Mouse (Mus musculus): Measurements from ENCODE around the gene Phactr2.
"Not testable (repeated sequence)": the region's sequence is repeated elsewhere in the genome, so short reads cannot be mapped to it uniquely, and the experiment has no call there.

Phactr2 gene

DNA sequence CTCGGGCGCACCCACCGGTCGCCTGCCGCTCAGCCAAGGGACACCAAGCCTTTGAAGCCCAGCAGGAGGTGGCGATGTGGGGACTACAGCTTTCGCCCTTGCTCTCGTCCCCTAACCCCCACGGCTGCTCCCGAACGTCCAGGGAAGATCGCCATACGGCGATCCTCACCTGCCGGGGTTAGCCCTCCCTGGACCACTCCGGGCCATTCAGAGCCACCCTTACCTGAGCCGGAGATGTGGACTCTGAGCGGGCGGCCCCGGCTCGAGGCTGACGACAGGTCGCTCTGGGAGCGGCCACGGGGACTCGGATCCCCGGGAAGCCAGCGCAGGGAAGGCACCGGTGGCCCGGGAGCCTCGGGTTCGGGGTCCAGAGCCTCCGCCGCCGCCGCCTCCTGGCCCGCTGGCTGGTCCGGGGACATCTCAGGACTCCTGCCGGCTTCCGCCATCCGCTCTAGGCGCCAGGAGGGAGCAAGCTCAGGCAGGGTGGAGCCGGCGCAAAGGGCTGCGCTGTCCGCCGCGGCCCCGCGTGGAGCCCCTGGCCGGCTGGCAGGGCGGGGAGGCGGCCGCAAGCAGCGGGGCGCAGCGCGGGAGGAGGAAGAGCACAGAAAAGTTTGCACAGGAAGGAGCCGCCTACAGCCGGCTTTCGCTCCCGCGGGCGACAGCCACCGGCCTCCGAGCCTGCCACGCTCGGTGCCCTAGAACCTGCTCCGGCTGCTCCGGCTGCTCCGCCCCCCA lies at the start of gene Phactr2:
Phactr2 (minus strand) TSS at position 580 of the 735 bp plus-strand sequence.
- DNase-seq (ENCODE audit: extremely low read depth, low read depth, low spot score), result no peak

DNA sequence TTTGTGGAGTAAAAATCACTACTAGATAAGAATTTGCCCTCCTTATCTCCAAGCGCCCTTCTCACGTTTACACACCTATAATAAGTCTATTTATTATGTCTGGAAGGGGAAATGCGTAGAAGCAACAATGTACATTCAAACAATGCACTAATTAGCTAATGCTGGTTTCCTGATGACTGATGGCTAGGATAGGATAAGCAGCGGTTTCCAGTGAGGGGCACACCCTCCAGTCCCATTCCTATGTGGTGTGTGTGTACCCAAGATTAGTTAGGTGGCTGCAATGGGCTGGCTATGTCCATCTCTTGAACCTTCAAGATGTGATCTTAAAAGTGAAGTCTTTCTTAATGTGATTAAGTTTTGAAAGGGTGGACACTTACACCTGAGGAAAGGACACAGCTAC lies 47.6 kb upstream of the Phactr2 start:
- no peak for DNase-seq (ENCODE audit: extremely low read depth, low read depth, low spot score)

DNA sequence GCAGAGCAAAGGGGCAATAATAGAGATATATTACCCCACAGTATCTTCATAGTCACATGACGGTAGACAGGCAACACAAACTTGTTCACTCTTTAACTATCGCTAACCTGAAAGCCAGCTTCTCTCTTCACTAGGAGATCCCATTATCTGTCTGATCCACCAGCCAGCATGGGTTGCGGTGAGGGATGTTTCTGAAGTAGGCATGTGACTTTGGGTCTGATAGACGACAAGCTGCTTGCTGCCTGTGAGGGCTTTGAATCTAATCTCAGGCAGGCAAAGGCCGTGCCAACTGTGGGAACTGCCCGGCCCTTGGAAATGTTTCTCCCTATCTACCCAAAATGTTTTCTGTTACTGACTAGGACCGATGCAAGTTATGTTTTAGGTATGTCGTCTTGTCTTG lies 28.2 kb upstream of the Phactr2 start:
- no peak for DNase-seq (ENCODE audit: extremely low read depth, low read depth, low spot score)

DNA sequence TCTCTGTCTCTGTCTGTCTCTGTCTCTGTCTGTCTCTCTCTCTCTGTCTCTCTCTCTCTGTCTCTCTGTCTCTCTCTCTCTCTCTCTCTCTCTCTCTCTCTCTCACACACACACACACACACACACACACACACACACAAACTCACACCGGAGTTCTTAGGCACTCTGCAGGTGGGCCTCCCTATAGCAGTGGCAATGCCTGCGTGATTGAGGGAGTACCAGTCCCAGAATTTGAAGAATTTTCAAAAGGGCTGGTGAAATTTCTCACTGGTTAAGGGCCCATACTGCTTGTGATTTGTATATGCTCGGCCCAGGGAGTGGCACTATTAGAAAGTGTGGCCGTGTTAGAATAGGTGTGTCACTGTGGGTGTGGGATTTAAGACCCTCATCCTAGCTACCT lies 27.3 kb upstream of the Phactr2 start:
- DNase-seq (ENCODE audit: extremely low read depth, low read depth, low spot score), result not testable (repeated sequence)

DNA sequence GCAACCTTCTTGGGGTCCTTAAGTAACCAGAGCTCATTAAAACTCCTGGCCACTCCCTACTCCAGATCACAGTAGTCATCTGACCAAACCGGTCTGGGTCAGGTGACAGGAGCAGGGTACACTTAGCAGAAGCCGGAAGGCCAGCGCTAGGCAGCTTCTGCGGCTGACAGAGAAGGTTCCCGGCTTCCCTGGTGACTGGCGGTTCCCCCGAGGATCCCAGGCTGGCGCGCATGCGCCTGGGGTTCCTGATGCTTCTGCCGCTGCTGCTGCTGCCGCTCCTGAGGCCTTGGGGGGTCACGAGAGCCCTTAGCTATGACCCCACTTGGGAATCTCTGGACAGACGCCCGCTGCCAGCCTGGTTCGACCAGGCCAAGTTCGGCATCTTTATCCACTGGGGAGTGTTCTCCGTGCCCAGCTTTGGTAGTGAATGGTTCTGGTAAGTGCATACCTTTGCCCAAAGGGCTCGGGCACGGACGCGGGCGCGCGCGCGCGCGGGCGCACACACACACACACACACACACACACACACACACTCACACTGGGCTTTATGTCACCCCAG lies 26.8 kb upstream of the Phactr2 start:
- DNase-seq (ENCODE audit: extremely low read depth, low read depth, low spot score), result peak; percentile 50

DNA sequence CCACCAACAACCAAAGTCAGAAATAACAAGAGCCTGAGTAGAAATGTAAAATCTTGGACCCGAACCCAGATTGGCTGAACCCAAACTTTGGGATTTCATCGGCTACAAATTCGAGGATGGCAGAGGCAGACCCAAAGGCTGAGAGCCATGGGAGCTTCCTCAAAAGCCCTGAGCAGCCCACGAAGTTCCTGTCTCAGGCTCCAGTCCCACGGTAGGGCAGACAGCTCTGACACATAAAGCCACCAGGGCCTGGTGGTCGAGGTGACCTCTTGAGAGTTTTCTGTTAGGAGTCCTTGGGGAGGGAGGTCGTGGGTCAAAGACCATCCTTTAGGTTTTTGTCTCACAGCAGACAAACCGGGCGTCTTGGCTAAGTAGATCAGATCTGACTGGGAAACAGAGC lies 26.3 kb upstream of the Phactr2 start:
- DNase-seq (ENCODE audit: extremely low read depth, low read depth, low spot score), result no peak

DNA sequence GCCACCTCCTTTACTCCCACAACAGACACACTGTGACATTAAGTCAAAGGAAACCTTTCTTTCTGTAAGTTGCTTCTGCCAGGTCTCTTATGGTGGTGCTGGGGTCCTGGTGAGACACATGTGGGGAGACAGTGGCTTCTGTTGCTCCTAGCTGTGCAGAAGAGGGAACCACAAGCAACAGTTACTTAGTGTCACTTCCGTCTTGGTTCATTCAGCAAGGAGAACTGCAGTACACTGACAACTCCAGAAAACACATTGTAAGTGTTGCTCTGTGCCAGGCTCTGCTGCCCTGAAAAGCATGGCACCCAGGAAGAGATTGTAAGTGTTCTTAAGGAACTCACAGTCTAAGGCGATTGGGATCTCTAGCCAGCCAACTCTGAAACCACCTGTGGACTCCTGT lies 25.1 kb upstream of the Phactr2 start, which contains the start of gene Fuca2:
Fuca2 (plus strand) TSS at position 210 of the 400 bp plus-strand sequence.
- DNase-seq (ENCODE audit: extremely low read depth, low read depth, low spot score), result no peak

DNA sequence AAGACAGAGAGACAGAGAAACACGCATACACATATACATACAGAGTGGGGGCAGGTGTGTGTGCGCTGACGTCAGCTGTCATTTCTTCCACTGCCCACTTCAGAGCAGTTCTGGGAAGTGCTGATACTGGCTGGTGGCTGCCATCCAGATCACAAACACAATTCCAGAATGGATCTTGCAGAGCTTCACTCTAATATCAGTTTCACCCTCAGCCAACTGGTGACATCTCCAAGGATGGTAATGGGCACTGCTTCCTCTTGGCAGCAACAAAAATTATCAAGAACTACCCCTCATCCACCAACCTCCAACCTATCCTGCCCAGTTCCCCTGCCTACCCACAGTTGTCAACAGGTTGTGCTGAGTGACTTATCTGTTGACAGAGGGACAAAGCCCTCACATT lies 22.1 kb upstream of the Phactr2 start:
- DNase-seq (ENCODE audit: extremely low read depth, low read depth, low spot score), result no peak

DNA sequence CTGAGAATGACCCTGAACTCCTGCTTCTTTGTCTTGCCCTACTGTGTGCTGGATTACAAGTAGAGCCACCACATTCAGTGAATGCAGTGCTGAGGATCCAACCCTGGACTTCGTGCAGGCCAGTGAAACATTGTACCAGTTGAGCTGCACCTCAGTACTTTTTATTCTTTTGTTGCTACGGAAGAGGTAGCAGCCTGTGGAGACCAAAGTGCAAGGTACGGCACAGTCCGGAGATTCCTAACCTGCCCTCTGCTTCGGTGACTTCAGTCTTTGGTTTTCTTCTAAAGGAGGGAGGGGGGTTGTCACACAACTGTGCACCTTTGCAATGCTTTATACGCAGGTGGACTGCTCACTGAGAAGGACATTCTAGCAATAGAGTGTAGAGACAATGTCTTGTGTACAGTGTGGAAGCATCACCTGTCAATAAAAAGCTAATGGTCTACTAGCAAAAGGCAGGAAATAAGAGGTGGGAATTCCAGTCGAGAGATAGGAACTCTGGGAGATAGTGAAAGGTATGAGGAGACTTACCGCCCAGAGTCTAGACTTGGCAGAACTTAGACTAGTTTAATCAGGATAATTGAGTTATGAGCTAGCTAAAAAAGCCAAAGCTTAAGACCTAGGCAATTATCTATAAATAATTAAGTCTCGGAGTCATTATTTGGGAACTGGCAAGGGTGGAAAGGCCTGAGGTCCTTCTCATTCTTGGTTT lies 19.9 kb upstream of the Phactr2 start:
- DNase-seq (ENCODE audit: extremely low read depth, low read depth, low spot score), result no peak

DNA sequence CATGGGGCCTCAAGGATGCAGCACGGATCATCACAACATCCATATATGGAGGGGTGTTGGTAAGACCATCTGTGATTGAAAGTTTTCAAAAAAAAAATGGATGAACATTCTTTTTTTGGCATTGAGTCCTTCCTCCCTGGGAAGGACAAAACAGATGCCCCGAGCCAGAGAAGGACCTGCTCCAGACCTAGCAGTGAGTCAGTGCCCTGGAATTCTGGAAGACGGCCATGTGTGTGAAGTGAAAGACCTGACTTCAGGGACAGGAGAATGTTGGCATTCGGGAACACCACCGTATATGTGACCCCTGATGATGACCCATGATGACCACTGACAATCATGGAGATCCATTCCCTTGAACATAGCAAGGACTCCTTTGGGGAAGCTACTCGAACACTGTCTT lies 15.5 kb upstream of the Phactr2 start:
- DNase-seq (ENCODE audit: extremely low read depth, low read depth, low spot score), result no peak

DNA sequence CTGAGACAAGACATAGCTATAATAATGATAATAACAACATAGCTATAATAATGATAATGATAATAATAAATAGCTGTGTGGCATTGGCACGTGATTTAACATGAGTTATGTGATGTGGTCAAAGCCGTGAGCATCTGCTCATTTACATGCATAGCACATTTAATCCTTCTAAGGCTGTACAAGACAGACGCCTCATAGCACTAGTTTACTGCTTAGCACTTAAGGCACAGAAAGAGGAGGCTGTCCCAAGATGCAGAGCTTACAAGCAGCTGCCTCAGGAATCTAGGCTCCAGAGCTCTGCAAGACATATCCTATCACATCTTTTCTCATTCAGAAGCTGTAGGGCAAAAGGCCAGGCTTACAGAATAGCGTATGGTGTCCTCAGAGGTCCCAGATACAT lies 11.7 kb upstream of the Phactr2 start:
- no peak for DNase-seq (ENCODE audit: extremely low read depth, low read depth, low spot score)

DNA sequence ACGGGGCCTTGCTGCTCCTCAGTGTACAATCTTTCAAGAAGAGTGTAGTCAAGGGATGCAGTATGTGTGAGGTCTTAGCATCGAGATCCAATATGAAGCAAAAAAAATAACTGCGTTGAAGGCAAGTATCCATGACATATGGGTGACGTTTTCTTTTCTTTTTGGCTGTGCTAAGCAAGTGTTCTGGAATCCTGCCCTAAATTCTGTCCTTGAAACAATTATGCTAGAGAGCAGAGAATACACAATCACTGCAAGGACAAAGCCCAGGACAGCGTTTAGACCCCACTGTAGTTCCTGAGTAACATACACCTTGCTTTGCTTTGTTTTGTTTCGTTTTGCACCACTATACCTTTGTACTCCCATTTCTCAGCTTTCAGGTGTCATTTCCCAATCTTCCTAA lies 5.1 kb upstream of the Phactr2 start:
- no peak for DNase-seq (ENCODE audit: extremely low read depth, low read depth, low spot score)

DNA sequence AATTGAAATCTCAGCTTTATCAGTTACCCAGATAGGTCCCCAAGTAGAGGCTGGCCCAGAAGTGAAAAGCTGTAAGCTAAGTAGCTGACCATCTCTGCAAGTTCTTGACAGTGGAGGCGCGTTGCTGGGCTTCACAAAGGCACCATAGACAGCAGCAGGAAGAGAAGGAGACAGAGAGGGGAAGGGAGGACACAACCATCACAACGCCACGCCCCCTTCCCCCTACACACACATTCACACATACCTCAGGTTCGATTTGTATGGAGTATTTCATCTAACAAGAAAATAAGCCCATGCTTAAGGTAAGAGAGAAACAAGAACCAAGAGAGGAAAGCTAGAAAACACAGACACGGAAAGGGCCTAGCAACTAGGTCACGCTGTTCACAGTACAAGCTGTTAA lies 909 bp upstream of the Phactr2 start:
- no peak for DNase-seq (ENCODE audit: extremely low read depth, low read depth, low spot score)

DNA sequence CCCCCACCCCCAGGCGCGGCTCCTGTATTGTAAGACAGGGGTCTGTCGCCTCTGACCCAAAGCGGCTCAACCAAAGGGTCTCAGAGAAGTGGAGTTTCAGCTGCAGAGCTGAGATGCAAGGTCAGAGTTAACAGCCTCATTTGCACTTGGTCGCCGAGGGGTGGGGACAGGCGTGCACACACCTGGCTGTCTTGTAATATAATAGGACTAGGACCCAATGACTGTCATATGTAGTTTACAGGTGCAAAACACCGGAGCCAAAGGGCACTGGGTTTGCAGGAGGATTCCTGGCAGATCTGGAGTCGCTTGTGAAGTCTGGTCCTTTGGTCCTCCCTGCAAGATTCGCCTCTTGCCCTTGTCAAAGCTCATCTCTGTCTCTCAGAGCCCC lies 350 bp upstream of the Phactr2 start:
- no peak for DNase-seq (ENCODE audit: extremely low read depth, low read depth, low spot score)

DNA sequence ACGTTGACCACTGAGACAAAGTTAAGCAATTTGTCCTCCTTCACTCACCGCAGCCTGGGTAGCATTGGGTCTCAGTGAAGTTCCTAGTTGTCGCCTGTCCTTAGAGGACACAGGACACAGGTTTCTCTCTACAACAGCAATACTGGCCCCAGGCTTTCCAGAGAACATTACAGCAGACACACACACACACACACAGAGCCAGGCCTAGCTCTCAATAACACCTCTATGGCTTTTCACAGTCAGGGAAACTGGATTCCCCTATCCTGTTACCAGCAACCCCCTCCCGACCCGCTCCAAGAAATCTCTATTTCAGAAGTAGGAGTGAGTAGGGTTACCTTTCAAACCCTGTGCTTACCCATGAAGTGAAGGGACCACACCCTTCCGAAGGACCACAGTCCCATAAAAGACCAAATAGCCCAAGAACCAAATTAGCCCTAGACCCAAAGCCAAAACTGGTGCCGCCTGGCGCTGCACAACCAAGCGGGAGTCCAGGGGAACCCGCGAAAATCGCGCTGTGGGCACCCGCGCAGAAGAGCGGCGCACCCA lies 852 bp downstream of the Phactr2 start:
- DNase-seq (ENCODE audit: extremely low read depth, low read depth, low spot score), result no peak

DNA sequence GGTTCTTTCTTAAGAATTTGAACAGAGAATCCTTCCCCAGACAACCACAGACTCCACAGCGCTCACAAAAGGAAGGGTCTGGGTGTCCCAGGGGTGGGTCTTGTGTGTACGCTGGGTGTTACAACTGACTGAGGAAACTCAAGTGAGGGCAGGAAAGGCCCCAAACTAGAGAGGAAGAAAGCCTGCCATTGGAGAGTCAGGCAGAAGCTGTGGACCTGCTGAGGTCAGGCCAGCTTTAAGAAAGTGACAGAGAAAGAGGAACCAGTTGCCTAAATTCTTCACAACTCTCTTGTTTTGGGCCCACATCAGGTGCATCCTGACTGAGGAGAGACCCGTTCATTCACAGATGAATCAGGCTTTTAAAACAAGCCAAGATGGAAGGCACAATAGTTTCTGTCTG lies 4.0 kb downstream of the Phactr2 start:
- no peak for DNase-seq (ENCODE audit: extremely low read depth, low read depth, low spot score)

DNA sequence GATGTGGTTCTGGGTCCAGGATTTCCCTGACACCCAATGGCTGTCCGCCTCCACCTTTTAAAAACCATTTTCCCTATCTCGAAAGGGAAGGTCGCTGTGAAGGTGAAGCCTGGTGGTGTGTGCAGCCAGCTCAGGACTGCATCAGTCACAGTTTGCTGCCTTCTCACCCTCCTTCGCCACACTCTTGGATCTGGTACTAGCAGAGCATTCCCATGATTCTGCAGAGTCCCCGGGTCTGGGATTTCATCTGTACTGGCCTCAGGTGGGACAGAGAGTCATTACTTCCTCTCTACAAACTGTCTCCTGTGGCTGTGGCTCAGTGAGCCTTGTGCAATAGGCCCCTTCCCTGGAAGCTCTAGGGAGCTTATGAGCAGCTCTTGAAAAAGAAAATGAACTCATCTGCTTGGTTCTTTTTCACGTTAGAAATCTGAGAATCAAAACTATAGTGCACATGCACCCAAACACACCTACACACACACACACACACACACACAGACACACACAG lies 6.1 kb downstream of the Phactr2 start:
- not testable (repeated sequence) for DNase-seq (ENCODE audit: extremely low read depth, low read depth, low spot score)

DNA sequence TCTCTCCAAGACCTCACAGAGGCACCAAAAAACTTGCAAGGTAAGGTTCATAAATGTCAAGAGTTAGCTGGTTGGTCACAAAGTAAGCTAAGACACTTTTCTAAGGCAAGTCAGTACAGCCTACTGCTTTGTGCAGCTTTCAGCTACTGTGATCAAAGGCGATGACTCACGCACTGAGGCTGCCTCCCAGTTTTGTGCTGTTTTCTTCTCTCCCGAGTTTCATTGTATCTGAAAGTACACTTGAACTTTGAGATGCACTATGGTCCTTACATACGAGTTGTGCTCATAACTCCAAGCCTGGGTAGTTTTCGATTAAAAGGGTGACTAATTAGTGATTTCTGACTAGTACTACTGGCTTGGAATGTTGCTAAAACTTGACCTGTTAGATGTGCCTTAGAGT lies 7.3 kb downstream of the Phactr2 start:
- no peak for DNase-seq (ENCODE audit: extremely low read depth, low read depth, low spot score)

DNA sequence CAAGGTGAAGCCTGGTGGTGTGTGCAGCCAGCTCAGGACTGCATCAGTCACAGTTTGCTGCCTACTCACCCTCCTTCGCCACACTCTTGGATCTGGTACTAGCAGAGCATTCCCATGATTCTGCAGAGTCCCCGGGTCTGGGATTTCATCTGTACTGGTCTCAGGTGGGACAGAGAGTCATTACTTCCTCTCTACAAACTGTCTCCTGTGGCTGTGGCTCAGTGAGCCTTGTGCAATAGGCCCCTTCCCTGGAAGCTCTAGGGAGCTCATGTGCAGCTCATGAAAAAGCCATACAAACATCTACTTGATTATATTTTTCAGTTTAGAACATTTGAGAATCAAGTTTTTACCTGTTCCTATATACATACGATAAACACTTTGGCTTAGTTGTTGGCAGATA lies 9.9 kb downstream of the Phactr2 start:
- DNase-seq (ENCODE audit: extremely low read depth, low read depth, low spot score), result not testable (repeated sequence)

DNA sequence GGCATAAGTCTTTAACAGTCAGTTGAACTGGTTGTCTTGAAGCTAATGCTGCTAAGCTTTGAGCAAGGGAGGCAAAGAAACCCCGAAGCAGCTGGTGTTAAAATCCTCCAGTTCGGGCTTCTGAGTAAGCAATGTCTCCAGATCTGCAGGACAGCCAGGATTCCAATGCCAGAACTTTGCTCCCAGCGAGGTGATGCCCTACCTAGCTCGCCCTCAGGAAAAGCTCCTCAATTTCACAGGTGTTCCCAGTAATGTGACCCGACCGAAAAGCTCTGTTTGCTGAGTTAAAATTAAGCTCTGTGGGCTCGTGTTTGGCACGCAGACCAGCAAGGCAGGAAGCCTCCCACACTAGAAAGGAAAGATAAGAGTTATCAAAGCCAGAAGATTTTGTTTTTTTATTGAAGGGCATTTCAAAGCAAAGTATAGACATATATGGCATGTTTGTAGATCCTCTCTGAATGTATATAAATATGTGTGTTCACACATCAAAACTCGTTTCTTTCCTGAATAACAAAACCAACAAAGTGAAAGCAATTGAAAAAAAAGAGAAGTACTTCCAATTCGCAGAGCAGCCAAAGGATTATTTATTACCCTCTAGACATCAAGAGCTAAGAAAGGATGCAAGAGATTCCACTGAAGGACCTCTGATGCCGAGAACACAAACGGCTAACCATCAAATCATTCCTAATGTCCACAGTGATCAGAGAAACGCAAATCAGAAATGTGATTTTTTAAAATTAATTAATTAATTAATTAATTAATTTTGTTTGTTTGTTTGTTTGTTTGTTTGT lies 20.8 kb downstream of the Phactr2 start:
- DNase-seq (ENCODE audit: extremely low read depth, low read depth, low spot score), result no peak

DNA sequence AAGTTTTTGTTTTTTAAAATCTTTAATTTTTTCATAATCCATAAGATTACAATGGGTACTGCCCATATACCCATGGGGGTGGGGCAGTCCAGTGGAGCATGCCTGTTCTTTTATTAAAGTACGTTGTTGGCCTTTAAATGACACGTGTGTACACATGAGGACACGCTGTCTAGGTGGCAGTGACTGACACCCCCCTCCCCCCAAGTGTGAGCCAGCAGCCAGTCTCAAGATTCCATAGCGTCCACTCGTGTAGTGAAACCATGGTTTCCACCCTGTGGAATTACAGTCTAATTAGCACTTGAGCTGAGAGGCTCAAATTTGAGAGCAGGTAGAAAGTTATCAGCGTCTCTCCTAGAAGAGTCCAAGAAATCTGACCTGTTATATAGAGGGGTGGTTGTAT lies 22.6 kb downstream of the Phactr2 start:
- DNase-seq (ENCODE audit: extremely low read depth, low read depth, low spot score), result no peak
